Mouse (Mus musculus): ENCODE results near the gene Ube2e1. TPM values are rescaled to one million over a fixed set of nuclear protein-coding genes. Genes with fewer than 3 reads are reported as not detected.

Ube2e1 gene
- total RNA-seq, 2 experiments from 2014 or later, result 66.5 to 126 TPM

- ATAC-seq (replicated peaks; ENCODE audit: poor library complexity, severe bottlenecking), result peak; percentile 72
These were observed 618 bp downstream of the Ube2e1 start for GRCm38 (mm10) chr14:18330789-18331692.

DNA sequence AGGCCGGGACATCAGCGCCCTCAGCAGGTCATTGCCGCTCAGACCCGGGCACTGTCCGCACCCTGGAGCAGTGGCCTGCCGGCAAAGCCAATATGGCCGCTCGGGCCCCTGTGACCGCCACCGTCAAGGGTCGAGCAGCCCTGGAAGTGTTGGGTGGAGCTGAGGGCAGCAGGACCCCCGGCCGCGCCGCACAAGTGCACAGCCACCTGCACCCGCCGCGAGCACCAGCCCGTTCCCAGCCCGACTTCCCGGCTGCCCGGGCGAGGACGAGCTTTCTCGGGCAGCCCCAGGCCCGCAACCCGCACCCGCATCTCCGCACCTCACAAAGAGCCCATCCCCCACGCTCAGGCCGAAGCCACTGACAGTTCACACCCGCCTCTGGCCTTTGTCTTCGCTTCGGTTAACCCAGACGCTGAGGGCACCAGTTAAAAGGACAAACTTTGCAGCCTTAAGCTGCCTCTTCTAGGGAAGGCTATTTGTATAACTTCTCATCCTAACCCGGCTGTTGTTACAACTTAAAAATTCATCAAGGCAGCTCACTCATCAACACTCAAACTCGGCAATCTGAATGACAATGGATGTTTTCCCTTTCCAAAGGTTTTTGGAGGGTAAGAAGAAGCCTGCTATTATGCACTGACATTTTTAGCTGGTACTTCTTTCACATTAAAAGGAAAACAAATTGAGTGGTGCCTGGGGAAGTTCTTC is 4.5 kb downstream of the Ube2e1 start:
- ATAC-seq (replicated peaks; ENCODE audit: poor library complexity, severe bottlenecking), result no peak; the same call in 1 of the 2 replicates

- no peak for ATAC-seq (replicated peaks; ENCODE audit: poor library complexity, severe bottlenecking)
These were observed 13.9 kb downstream of the Ube2e1 start for GRCm38 (mm10) chr14:18317457-18318411.

DNA sequence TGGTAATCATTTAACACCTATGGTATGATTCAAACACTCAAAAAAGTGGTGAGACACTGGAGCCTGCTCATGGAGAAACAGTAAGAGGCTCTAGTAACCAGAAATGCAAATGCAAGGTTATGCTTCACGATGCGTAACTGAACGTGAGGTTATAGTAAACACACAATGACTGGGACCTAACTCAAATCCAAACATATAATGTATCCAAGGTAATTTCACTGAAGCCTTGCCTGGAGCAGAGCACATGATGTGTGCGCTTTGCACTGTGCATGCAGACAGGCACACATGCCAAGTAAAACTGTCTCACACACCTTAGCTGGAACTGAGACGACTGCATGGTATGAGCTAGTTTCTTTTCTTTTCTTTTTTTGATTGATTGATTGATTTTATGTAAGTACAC is 27.5 kb downstream of the Ube2e1 start:
- ATAC-seq (replicated peaks; ENCODE audit: poor library complexity, severe bottlenecking), result no peak

DNA sequence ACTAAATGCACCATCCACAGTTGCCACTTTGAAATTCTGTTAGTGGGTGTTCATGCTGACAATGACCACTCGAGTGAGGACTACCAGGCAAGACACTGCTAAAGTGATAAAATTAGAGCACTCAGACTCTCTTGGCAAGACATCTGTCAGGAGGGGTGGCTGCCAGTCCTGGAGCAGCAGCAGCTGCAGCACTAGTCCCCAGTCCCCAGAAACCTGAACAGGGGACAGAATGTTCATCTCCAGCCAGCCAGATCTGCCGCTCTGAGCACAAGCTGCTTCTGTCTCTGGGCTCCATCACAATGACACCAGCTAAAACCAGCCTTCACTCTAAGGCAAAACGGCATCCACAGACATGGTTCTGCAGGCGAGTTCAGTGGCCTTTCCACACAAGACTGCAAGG is 28.4 kb downstream of the Ube2e1 start:
- ATAC-seq (replicated peaks; ENCODE audit: poor library complexity, severe bottlenecking), result no peak

DNA sequence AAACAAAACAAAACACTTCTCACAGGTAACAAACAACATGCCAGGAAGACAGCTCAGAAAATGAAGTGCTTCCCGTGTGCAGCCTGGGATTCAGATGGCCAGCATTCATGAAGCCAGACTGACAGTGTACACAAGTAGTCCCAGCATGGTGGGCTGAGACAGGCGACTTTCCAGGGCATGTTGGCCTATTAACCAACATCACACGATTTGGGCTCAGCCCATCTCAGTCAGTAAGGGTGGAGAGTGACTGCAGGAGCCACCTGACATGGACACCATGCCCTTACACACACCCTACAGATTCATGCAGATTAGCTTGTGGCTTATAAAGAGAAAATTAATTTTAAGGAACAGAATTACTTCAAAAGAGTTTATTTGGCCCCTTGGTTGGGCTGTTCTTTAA is 28.9 kb downstream of the Ube2e1 start:
- no peak for ATAC-seq (replicated peaks; ENCODE audit: poor library complexity, severe bottlenecking)

- peak; percentile 88 for ATAC-seq (replicated peaks; ENCODE audit: poor library complexity, severe bottlenecking)
These were observed 30.1 kb downstream of the Ube2e1 start for GRCm38 (mm10) chr14:18301591-18301990.

- ATAC-seq (replicated peaks; ENCODE audit: poor library complexity, severe bottlenecking), result no peak
These were observed 31.0 kb downstream of the Ube2e1 start for GRCm38 (mm10) chr14:18300676-18301075.

GRCm38 (mm10) chr14:18298874-18299273 is 32.8 kb downstream of the Ube2e1 start:
- no peak for ATAC-seq (replicated peaks; ENCODE audit: poor library complexity, severe bottlenecking)

DNA sequence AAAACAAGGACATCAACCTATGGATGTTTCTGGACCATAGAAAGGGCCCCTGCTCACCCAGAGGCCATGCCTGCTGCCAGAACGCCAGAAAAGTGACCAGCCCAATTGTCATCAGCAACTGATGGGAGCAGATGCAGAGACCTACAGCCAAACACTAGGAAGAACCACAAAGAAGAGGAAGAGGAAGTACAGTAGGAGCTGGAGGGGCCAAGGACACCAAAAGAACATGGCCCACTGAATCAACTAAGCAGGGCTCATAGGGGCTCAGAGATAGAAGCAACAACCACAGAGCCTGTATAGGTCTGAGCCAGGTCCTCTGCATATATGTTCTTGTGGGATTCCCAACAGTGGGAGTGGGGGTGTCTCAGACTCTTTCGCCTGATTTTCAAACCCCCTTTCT is 34.2 kb downstream of the Ube2e1 start:
- ATAC-seq (replicated peaks; ENCODE audit: poor library complexity, severe bottlenecking), result peak; percentile 70

DNA sequence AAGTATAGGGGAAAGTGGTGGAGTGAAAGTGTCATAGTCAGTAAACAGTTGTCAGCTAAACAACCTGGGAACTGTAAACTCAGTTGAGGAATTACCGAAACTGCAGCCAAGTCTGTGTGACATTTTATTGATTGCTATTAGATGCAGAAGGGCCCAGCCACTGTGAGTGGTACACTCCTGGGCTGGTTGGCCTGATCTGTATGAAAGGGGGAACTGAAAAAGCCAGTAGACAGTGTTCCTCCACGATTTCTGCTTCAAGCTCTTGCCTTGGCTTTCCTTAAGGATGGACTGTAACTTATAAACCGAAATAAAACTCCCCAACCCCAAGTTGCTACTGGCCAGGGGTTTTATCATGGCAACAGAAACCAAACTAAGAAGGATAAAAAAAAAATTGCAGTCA is 39.1 kb downstream of the Ube2e1 start:
- ATAC-seq (replicated peaks; ENCODE audit: poor library complexity, severe bottlenecking), result no peak

DNA sequence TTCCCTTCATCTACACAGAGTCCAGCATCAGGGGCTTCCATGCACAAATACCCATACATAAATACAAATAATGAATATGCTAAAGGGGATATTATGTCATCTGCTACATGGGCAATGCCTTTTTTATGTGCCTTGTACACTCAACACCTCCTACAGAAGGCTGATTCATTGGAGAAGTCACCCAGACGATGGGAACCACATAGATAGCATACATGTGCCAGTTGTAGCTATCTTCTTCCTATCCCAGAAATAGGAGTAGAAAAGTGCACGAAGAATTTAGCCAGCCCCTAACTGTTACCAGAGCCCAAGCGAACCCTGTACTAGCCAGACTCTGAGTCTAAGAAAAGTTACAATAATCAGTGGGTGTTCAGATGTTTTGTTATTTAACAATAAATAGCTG is 39.5 kb downstream of the Ube2e1 start:
- ATAC-seq (replicated peaks; ENCODE audit: poor library complexity, severe bottlenecking), result no peak

- ATAC-seq (replicated peaks; ENCODE audit: poor library complexity, severe bottlenecking), result no peak
These were observed 44.3 kb downstream of the Ube2e1 start for GRCm38 (mm10) chr14:18287391-18287790.

GRCm38 (mm10) chr14:18286441-18286840 is 45.2 kb downstream of the Ube2e1 start:
- ATAC-seq (replicated peaks; ENCODE audit: poor library complexity, severe bottlenecking), result no peak

DNA sequence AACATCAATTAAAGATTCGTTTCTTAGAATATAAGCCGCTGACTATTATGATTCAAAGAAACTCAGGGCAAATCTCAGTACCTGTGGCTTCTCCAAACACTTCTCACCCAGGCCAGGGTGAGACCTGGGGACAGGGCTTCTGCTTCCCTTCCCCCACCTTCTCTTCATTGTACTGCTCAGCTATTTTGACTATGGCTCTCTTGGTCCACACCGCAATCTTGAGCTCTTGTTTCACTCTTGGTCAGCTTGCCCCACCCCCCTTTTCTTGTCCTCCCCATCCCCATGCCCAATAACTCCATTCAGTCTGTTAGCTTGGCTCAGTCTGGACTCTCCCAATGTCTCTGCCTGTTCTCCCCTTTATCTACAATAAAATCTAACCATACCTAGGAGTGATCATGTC is 46.2 kb downstream of the Ube2e1 start:
- ATAC-seq (replicated peaks; ENCODE audit: poor library complexity, severe bottlenecking), result no peak

GRCm38 (mm10) chr14:18284581-18284980 is 47.1 kb downstream of the Ube2e1 start:
- peak; percentile 72 for ATAC-seq (replicated peaks; ENCODE audit: poor library complexity, severe bottlenecking)

GRCm38 (mm10) chr14:18280375-18280774 is 51.3 kb downstream of the Ube2e1 start:
- no peak for ATAC-seq (replicated peaks; ENCODE audit: poor library complexity, severe bottlenecking)

DNA sequence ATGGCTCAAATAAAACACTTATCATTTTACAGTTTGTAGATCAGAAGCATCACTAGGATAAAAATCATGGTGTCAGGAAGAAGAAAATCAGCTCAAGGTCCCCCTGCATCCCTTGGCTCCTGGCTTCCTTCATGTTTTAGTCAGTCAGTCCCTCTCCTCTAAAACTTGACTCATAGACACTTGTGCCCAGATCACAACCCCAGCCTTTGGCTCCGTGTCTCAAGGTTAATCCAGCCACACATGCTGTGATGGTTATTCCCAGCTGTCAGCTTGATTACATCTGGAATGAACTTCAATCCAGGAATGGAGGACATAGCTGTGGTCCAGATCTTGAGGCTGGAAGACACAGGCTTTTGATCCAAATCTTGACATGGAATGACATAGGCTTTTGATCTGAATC is 57.1 kb downstream of the Ube2e1 start:
- ATAC-seq (replicated peaks; ENCODE audit: poor library complexity, severe bottlenecking), result no peak

DNA sequence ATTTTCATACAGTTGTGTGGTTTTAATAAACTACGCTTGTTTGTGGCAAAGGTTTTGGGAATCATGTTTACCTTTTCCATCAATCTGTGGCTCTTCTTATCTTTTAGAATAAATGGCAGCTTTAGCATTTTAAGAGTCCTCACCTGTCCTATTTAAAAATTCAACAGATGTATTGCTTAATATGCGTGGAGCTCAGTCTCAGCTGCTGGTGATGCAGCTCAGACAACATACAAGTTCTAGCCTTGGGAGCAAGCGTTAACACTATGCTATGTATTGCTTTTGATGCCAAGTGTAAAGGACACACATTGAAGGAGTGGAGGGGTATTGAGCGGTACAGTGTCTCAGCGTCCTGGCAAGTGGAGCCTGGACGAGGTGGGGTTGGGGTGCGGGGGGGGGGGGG is 60.0 kb downstream of the Ube2e1 start:
- ATAC-seq (replicated peaks; ENCODE audit: poor library complexity, severe bottlenecking), result 0 out of 2 replicates have a peak, but pooled peaks have one; percentile 2

Measured in granulocyte monocyte progenitor cell, adult 5-6 weeks (primary cell).